Mouse (Mus musculus): Measurements from ENCODE around the gene Ccdc153. TPM values are rescaled to one million over a fixed set of nuclear protein-coding genes. Genes with fewer than 3 reads are reported as not detected.
A peak's percentile ranks its signal among the peaks of the same experiment; 100 is the strongest.

The Ccdc153 gene
- polyA plus RNA-seq, 1 experiment, result 0.61 TPM

GRCm38 (mm10) chr9:44286256-44286850 lies 45.9 kb downstream of the Ccdc153 start:
- H3K27ac ChIP-seq (ENCODE audit: control insufficient read depth, insufficient read depth, low read depth, low read length), result no peak overlapping the region
- H3K36me3 ChIP-seq (ENCODE audit: control insufficient read depth, insufficient read depth, low read length), result no peaks in the 10 kb centered on the region
- TF ChIP-seq POLR2A (IDR thresholded peaks at IDR 0.05; ENCODE audit: control insufficient read depth, low read depth, low read length), result no peak
- no peak for TF ChIP-seq CTCF (IDR thresholded peaks at IDR 0.05; ENCODE audit: control insufficient read depth, insufficient read depth, insufficient replicate concordance, low read depth, low read length)
- peaks cover 12% of the 10 kb centered on the region for H3K27me3 ChIP-seq (ENCODE audit: control insufficient read depth, insufficient read depth, low read length)
- H3K4me1 ChIP-seq (ENCODE audit: control insufficient read depth, insufficient read depth, low read length), result peaks cover 22% of the 10 kb centered on the region
- no peak overlapping the region for H3K4me3 ChIP-seq (ENCODE audit: control insufficient read depth, low read depth, low read length)

- TF ChIP-seq CTCF (IDR thresholded peaks at IDR 0.05; ENCODE audit: control insufficient read depth, insufficient read depth, insufficient replicate concordance, low read depth, low read length) (no peak), POLR2A (IDR thresholded peaks at IDR 0.05; ENCODE audit: control insufficient read depth, low read depth, low read length) (no peak)
- Histone ChIP-seq H3K36me3 (ENCODE audit: control insufficient read depth, insufficient read depth, low read length) (no peaks in the 10 kb centered on the region), H3K4me3 (ENCODE audit: control insufficient read depth, low read depth, low read length) (peak overlapping the region; percentile 82), H3K4me1 (ENCODE audit: control insufficient read depth, insufficient read depth, low read length) (peaks cover 22% of the 10 kb centered on the region), H3K27me3 (ENCODE audit: control insufficient read depth, insufficient read depth, low read length) (peaks cover 12% of the 10 kb centered on the region), H3K27ac (ENCODE audit: control insufficient read depth, insufficient read depth, low read depth, low read length) (no peak overlapping the region)
Observed at GRCm38 (mm10) chr9:44287003-44287400, 46.5 kb downstream of the Ccdc153 start.

- no peak for TF ChIP-seq POLR2A (IDR thresholded peaks at IDR 0.05; ENCODE audit: control insufficient read depth, low read depth, low read length)
- TF ChIP-seq CTCF (IDR thresholded peaks at IDR 0.05; ENCODE audit: control insufficient read depth, insufficient read depth, insufficient replicate concordance, low read depth, low read length), result no peak
- Histone ChIP-seq H3K36me3 (ENCODE audit: control insufficient read depth, insufficient read depth, low read length) (no peaks in the 10 kb centered on the region), H3K27ac (ENCODE audit: control insufficient read depth, insufficient read depth, low read depth, low read length) (no peak overlapping the region)
Observed at GRCm38 (mm10) chr9:44287401-44288075, 47.1 kb downstream of the Ccdc153 start.

GRCm38 (mm10) chr9:44288076-44288958 lies 47.8 kb downstream of the Ccdc153 start, which contains the start of gene Abcg4:
Abcg4 (minus strand) TSS chr9:44288615.
- Histone ChIP-seq H3K27me3 (ENCODE audit: control insufficient read depth, insufficient read depth, low read length) (peaks cover 12% of the 10 kb centered on the region), H3K36me3 (ENCODE audit: control insufficient read depth, insufficient read depth, low read length) (no peaks in the 10 kb centered on the region), H3K4me3 (ENCODE audit: control insufficient read depth, low read depth, low read length) (peak within 1 kb of the TSS; percentile 82), H3K27ac (ENCODE audit: control insufficient read depth, insufficient read depth, low read depth, low read length) (no peak within 1 kb of the TSS), H3K4me1 (ENCODE audit: control insufficient read depth, insufficient read depth, low read length) (peaks cover 22% of the 10 kb centered on the region)
- TF ChIP-seq CTCF (IDR thresholded peaks at IDR 0.05; ENCODE audit: control insufficient read depth, insufficient read depth, insufficient replicate concordance, low read depth, low read length), result no peak
- TF ChIP-seq POLR2A (IDR thresholded peaks at IDR 0.05; ENCODE audit: control insufficient read depth, low read depth, low read length), result no peak

More at GRCm38 (mm10) chr9:44287401-44288075, 47.1 kb downstream of the Ccdc153 start:
- peak overlapping the region; percentile 82 for H3K4me3 ChIP-seq (ENCODE audit: control insufficient read depth, low read depth, low read length)
- H3K27me3 ChIP-seq (ENCODE audit: control insufficient read depth, insufficient read depth, low read length), result peaks cover 12% of the 10 kb centered on the region
- H3K4me1 ChIP-seq (ENCODE audit: control insufficient read depth, insufficient read depth, low read length), result peaks cover 22% of the 10 kb centered on the region

GRCm38 (mm10) chr9:44288959-44289291 lies 48.4 kb downstream of the Ccdc153 start:
- Histone ChIP-seq H3K4me1 (ENCODE audit: control insufficient read depth, insufficient read depth, low read length) (peaks cover 22% of the 10 kb centered on the region), H3K4me3 (ENCODE audit: control insufficient read depth, low read depth, low read length) (no peak overlapping the region), H3K27ac (ENCODE audit: control insufficient read depth, insufficient read depth, low read depth, low read length) (no peak overlapping the region), H3K27me3 (ENCODE audit: control insufficient read depth, insufficient read depth, low read length) (peaks cover 12% of the 10 kb centered on the region), H3K36me3 (ENCODE audit: control insufficient read depth, insufficient read depth, low read length) (no peaks in the 10 kb centered on the region)
- TF ChIP-seq POLR2A (IDR thresholded peaks at IDR 0.05; ENCODE audit: control insufficient read depth, low read depth, low read length), result no peak
- TF ChIP-seq CTCF (IDR thresholded peaks at IDR 0.05; ENCODE audit: control insufficient read depth, insufficient read depth, insufficient replicate concordance, low read depth, low read length), result no peak

- Histone ChIP-seq H3K4me3 (ENCODE audit: control insufficient read depth, low read depth, low read length) (no peak overlapping the region), H3K27ac (ENCODE audit: control insufficient read depth, insufficient read depth, low read depth, low read length) (no peak overlapping the region), H3K36me3 (ENCODE audit: control insufficient read depth, insufficient read depth, low read length) (peaks cover 4% of the 10 kb centered on the region), H3K4me1 (ENCODE audit: control insufficient read depth, insufficient read depth, low read length) (peaks cover 16% of the 10 kb centered on the region), H3K27me3 (ENCODE audit: control insufficient read depth, insufficient read depth, low read length) (peaks cover 10% of the 10 kb centered on the region)
- no peak for TF ChIP-seq CTCF (IDR thresholded peaks at IDR 0.05; ENCODE audit: control insufficient read depth, insufficient read depth, insufficient replicate concordance, low read depth, low read length)
- TF ChIP-seq POLR2A (IDR thresholded peaks at IDR 0.05; ENCODE audit: control insufficient read depth, low read depth, low read length), result no peak
Observed at GRCm38 (mm10) chr9:44292490-44292889, 52.0 kb downstream of the Ccdc153 start.

Other genes starting within 250 kb of the Ccdc153 start
- 0.36 and 0.95 TPM in 2 replicates for gene Thy1, start 197.3 kb upstream of the Ccdc153 start, polyA plus RNA-seq (2012; rRNA removed)
- gene Usp2, start 173.7 kb upstream of the Ccdc153 start, polyA plus RNA-seq (2012; rRNA removed), result 597 and 615 TPM in 2 replicates
- 1.4 and 3.4 TPM in 2 replicates for gene Mfrp, start 138.9 kb upstream of the Ccdc153 start, polyA plus RNA-seq (2012; rRNA removed)
- 2.0 and 3.1 TPM in 2 replicates for gene C1qtnf5, start 133.4 kb upstream of the Ccdc153 start, polyA plus RNA-seq (2012; rRNA removed)
- gene Gm49380, start 127.2 kb upstream of the Ccdc153 start, polyA plus RNA-seq (2012; rRNA removed), result 1.2 and 1.6 TPM in 2 replicates
- gene Rnf26, start 127.2 kb upstream of the Ccdc153 start, polyA plus RNA-seq (2012; rRNA removed), result 37.5 and 38.3 TPM in 2 replicates
- 14.1 and 14.3 TPM in 2 replicates for gene Mcam, start 106.2 kb upstream of the Ccdc153 start, polyA plus RNA-seq (2012; rRNA removed)
- gene Cbl, start 6.6 kb upstream of the Ccdc153 start, polyA plus RNA-seq (2012; rRNA removed), result 45.5 and 47.9 TPM in 2 replicates
- 0.11 TPM in 1 of 2 replicates, not detected in the other for gene Pdzd3, start 10.8 kb downstream of the Ccdc153 start, polyA plus RNA-seq (2012; rRNA removed)
- 1.3 and 1.6 TPM in 2 replicates for gene Nlrx1, start 27.9 kb downstream of the Ccdc153 start, polyA plus RNA-seq (2012; rRNA removed)
- 0.58 and 0.89 TPM in 2 replicates for gene Abcg4, start 47.9 kb downstream of the Ccdc153 start, polyA plus RNA-seq (2012; rRNA removed)
- gene Hinfp, start 65.0 kb downstream of the Ccdc153 start, polyA plus RNA-seq (2012; rRNA removed), result 13.1 and 16.0 TPM in 2 replicates
- 16.4 and 20.7 TPM in 2 replicates for gene C2cd2l, start 79.6 kb downstream of the Ccdc153 start, polyA plus RNA-seq (2012; rRNA removed)
- gene Dpagt1, start 85.3 kb downstream of the Ccdc153 start, polyA plus RNA-seq (2012; rRNA removed), result 6.5 and 6.7 TPM in 2 replicates
- gene H2afx, start 94.0 kb downstream of the Ccdc153 start, polyA plus RNA-seq (2012; rRNA removed), result 107 TPM in 2 replicates
- gene Hmbs, start 103.6 kb downstream of the Ccdc153 start, polyA plus RNA-seq (2012; rRNA removed), result 18.2 and 19.3 TPM in 2 replicates
- 19.2 and 19.4 TPM in 2 replicates for gene Vps11, start 121.0 kb downstream of the Ccdc153 start, polyA plus RNA-seq (2012; rRNA removed)
- gene Hyou1, start 138.8 kb downstream of the Ccdc153 start, polyA plus RNA-seq (2012; rRNA removed), result 82.1 and 99.9 TPM in 2 replicates
- gene Slc37a4, start 156.2 kb downstream of the Ccdc153 start, polyA plus RNA-seq (2012; rRNA removed), result 14.1 and 14.7 TPM in 2 replicates
- 194 and 199 TPM in 2 replicates for gene Rps25, start 166.5 kb downstream of the Ccdc153 start, polyA plus RNA-seq (2012; rRNA removed)
- 40.0 and 41.8 TPM in 2 replicates for gene Trappc4, start 166.9 kb downstream of the Ccdc153 start, polyA plus RNA-seq (2012; rRNA removed)
- gene Ccdc84, start 177.9 kb downstream of the Ccdc153 start, polyA plus RNA-seq (2012; rRNA removed), result 10.9 TPM in 2 replicates
- gene Foxr1, start 200.5 kb downstream of the Ccdc153 start, polyA plus RNA-seq (2012; rRNA removed), result 1.5 and 2.0 TPM in 2 replicates
- 2.2 and 4.3 TPM in 2 replicates for gene Upk2, start 214.3 kb downstream of the Ccdc153 start, polyA plus RNA-seq (2012; rRNA removed)
- 8.4 and 9.1 TPM in 2 replicates for gene Bcl9l, start 242.1 kb downstream of the Ccdc153 start, polyA plus RNA-seq (2012; rRNA removed)